Mouse (Mus musculus): ENCODE measurements around the gene Slc38a4. TPM values are rescaled to one million over a fixed set of nuclear protein-coding genes. Genes with fewer than 3 reads are reported as not detected.

Slc38a4 gene
- polyA plus RNA-seq, 1 experiment = 0.09 TPM

- TF ChIP-seq POLR2A (IDR thresholded peaks at IDR 0.05; ENCODE audit: low read depth, low read length) = no peak
- TF ChIP-seq CTCF (IDR thresholded peaks at IDR 0.05; ENCODE audit: extremely low read depth, insufficient read depth, insufficient read length, insufficient replicate concordance) = no peak
- Histone ChIP-seq H3K27ac (ENCODE audit: insufficient read depth, low read length) (no peak overlapping the region), H3K4me1 (ENCODE audit: control insufficient read depth, insufficient read depth, insufficient read length) (no peaks in the 10 kb centered on the region), H3K27me3 (ENCODE audit: control insufficient read depth, insufficient read depth, low read length) (no peaks in the 10 kb centered on the region), H3K36me3 (ENCODE audit: control insufficient read depth, insufficient read depth, low read length) (no peaks in the 10 kb centered on the region), H3K4me3 (ENCODE audit: extremely low read depth, insufficient read depth, insufficient read length) (no peak overlapping the region)
- no peak for DNase-seq (ENCODE audit: low read depth in 1 of 2, low spot score in 2 of 2)
- WGBS = 90% methylated on average over 3 of the region's 3 CpGs
These were observed 46.5 kb downstream of the Slc38a4 start for GRCm38 (mm10) chr15:97009271-97009670.

- Histone ChIP-seq H3K4me3 (ENCODE audit: extremely low read depth, insufficient read depth, insufficient read length) (no peak overlapping the region), H3K36me3 (ENCODE audit: control insufficient read depth, insufficient read depth, low read length) (no peaks in the 10 kb centered on the region), H3K4me1 (ENCODE audit: control insufficient read depth, insufficient read depth, insufficient read length) (no peaks in the 10 kb centered on the region), H3K27ac (ENCODE audit: insufficient read depth, low read length) (no peak overlapping the region), H3K27me3 (ENCODE audit: control insufficient read depth, insufficient read depth, low read length) (no peaks in the 10 kb centered on the region)
- no peak for TF ChIP-seq POLR2A (IDR thresholded peaks at IDR 0.05; ENCODE audit: low read depth, low read length)
- WGBS = 56% methylated on average over 15 of the region's 15 CpGs
- DNase-seq (ENCODE audit: low read depth in 1 of 2, low spot score in 2 of 2) = no peak
These were observed 50.0 kb downstream of the Slc38a4 start for GRCm38 (mm10) chr15:97005631-97006234.

GRCm38 (mm10) chr15:97004525-97004867 is 51.3 kb downstream of the Slc38a4 start:
- no peak for DNase-seq (ENCODE audit: low read depth in 1 of 2, low spot score in 2 of 2)
- Histone ChIP-seq H3K36me3 (ENCODE audit: control insufficient read depth, insufficient read depth, low read length) (no peaks in the 10 kb centered on the region), H3K27ac (ENCODE audit: insufficient read depth, low read length) (no peak overlapping the region), H3K27me3 (ENCODE audit: control insufficient read depth, insufficient read depth, low read length) (no peaks in the 10 kb centered on the region), H3K4me3 (ENCODE audit: extremely low read depth, insufficient read depth, insufficient read length) (no peak overlapping the region), H3K4me1 (ENCODE audit: control insufficient read depth, insufficient read depth, insufficient read length) (no peaks in the 10 kb centered on the region)
- 92% methylated on average over 7 of the region's 7 CpGs for whole genome bisulfite sequencing
- TF ChIP-seq CTCF (IDR thresholded peaks at IDR 0.05; ENCODE audit: extremely low read depth, insufficient read depth, insufficient read length, insufficient replicate concordance) (no peak), POLR2A (IDR thresholded peaks at IDR 0.05; ENCODE audit: low read depth, low read length) (no peak)

- no peak for DNase-seq (ENCODE audit: low read depth in 1 of 2, low spot score in 2 of 2)
- WGBS = 82% methylated on average over 10 of the region's 10 CpGs
- no peak for TF ChIP-seq POLR2A (IDR thresholded peaks at IDR 0.05; ENCODE audit: low read depth, low read length)
- TF ChIP-seq CTCF (IDR thresholded peaks at IDR 0.05; ENCODE audit: extremely low read depth, insufficient read depth, insufficient read length, insufficient replicate concordance) = no peak
- no peaks in the 10 kb centered on the region for H3K36me3 ChIP-seq (ENCODE audit: control insufficient read depth, insufficient read depth, low read length)
- H3K4me1 ChIP-seq (ENCODE audit: control insufficient read depth, insufficient read depth, insufficient read length) = no peaks in the 10 kb centered on the region
- H3K27me3 ChIP-seq (ENCODE audit: control insufficient read depth, insufficient read depth, low read length) = no peaks in the 10 kb centered on the region
- no peak overlapping the region for H3K4me3 ChIP-seq (ENCODE audit: extremely low read depth, insufficient read depth, insufficient read length)
- H3K27ac ChIP-seq (ENCODE audit: insufficient read depth, low read length) = no peak overlapping the region
These were observed 51.8 kb downstream of the Slc38a4 start for GRCm38 (mm10) chr15:97003851-97004524.

- 86% methylated on average over 6 of the region's 6 CpGs for WGBS
- no peak for TF ChIP-seq CTCF (IDR thresholded peaks at IDR 0.05; ENCODE audit: extremely low read depth, insufficient read depth, insufficient read length, insufficient replicate concordance)
- TF ChIP-seq POLR2A (IDR thresholded peaks at IDR 0.05; ENCODE audit: low read depth, low read length) = no peak
- no peaks in the 10 kb centered on the region for H3K36me3 ChIP-seq (ENCODE audit: control insufficient read depth, insufficient read depth, low read length)
- H3K27ac ChIP-seq (ENCODE audit: insufficient read depth, low read length) = no peak overlapping the region
- no peak overlapping the region for H3K4me3 ChIP-seq (ENCODE audit: extremely low read depth, insufficient read depth, insufficient read length)
- no peak for DNase-seq (ENCODE audit: low read depth in 1 of 2, low spot score in 2 of 2)
- no peaks in the 10 kb centered on the region for H3K4me1 ChIP-seq (ENCODE audit: control insufficient read depth, insufficient read depth, insufficient read length)
- no peaks in the 10 kb centered on the region for H3K27me3 ChIP-seq (ENCODE audit: control insufficient read depth, insufficient read depth, low read length)
These were observed 52.6 kb downstream of the Slc38a4 start for GRCm38 (mm10) chr15:97003186-97003585.

GRCm38 (mm10) chr15:97002752-97003151 is 53.0 kb downstream of the Slc38a4 start:
- no peak for DNase-seq (ENCODE audit: low read depth in 1 of 2, low spot score in 2 of 2)
- TF ChIP-seq CTCF (IDR thresholded peaks at IDR 0.05; ENCODE audit: extremely low read depth, insufficient read depth, insufficient read length, insufficient replicate concordance) = no peak
- no peak for TF ChIP-seq POLR2A (IDR thresholded peaks at IDR 0.05; ENCODE audit: low read depth, low read length)
- Histone ChIP-seq H3K36me3 (ENCODE audit: control insufficient read depth, insufficient read depth, low read length) (no peaks in the 10 kb centered on the region), H3K27ac (ENCODE audit: insufficient read depth, low read length) (no peak overlapping the region), H3K4me3 (ENCODE audit: extremely low read depth, insufficient read depth, insufficient read length) (no peak overlapping the region), H3K27me3 (ENCODE audit: control insufficient read depth, insufficient read depth, low read length) (no peaks in the 10 kb centered on the region), H3K4me1 (ENCODE audit: control insufficient read depth, insufficient read depth, insufficient read length) (no peaks in the 10 kb centered on the region)
- 88% methylated on average over 12 of the region's 12 CpGs for WGBS

DNA sequence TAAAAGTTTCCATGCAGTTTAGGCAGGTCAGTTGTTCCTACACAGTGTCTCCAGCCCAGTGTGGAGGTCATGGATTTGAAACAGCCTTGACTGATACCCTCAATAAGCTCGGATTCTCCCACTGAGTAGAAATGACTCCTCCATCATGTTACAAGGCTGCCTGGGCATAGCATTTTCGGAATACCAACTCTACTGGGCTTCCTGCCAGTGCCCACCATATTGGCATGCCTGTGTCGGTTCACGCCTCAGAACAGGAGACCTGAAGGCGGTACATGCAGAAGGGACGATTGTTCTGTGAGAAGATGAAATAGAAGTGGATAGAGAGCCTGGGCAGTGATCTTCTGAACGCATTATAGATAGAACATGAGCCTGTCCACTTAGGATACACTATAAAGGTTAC is 53.9 kb downstream of the Slc38a4 start:
- no peak for TF ChIP-seq POLR2A (IDR thresholded peaks at IDR 0.05; ENCODE audit: low read depth, low read length)
- no peak for TF ChIP-seq CTCF (IDR thresholded peaks at IDR 0.05; ENCODE audit: extremely low read depth, insufficient read depth, insufficient read length, insufficient replicate concordance)
- Histone ChIP-seq H3K4me1 (ENCODE audit: control insufficient read depth, insufficient read depth, insufficient read length) (no peaks in the 10 kb centered on the region), H3K27me3 (ENCODE audit: control insufficient read depth, insufficient read depth, low read length) (no peaks in the 10 kb centered on the region), H3K27ac (ENCODE audit: insufficient read depth, low read length) (no peak overlapping the region), H3K4me3 (ENCODE audit: extremely low read depth, insufficient read depth, insufficient read length) (no peak overlapping the region), H3K36me3 (ENCODE audit: control insufficient read depth, insufficient read depth, low read length) (no peaks in the 10 kb centered on the region)
- DNase-seq (ENCODE audit: low read depth in 1 of 2, low spot score in 2 of 2) = no peak
- 93% methylated on average over 7 of the region's 7 CpGs for WGBS
